Mouse (Mus musculus) retina, embryonic 14.5 days (tissue): ENCODE measurements around the gene Cxcl9.
A peak's percentile ranks its signal among the peaks of the same experiment; 100 is the strongest.

Experiments used
- DNase-seq: peaks from one replicate; pipeline ENCODE4 v3.0.0-alpha.2; 2015; ENCODE audit warnings: low spot score

Cxcl9 gene

DNA sequence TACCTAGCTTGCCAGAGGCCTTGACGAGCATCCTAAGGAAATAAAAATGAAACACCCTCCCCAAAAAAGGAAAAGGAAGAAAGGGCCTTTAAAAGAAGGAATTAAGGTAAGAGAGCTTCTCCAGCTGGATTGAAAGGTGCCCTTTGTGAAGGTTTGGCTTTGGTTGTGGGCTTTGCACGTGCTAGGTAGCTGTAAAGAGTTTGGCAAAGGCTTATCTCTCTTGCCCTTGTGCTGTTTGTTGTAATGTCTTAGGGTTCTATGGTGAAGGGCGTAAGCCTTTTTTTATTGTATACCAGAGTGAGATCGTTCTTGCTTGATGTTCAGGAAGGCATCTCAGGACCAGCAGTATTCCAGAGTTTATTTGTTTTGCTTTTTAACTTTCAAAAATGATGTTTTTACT lies 12.7 kb upstream of the Cxcl9 start:
- DNase-seq, result no peak

- no peak for DNase-seq
Observed at GRCm38 (mm10) chr5:92336743-92337142, 8.9 kb upstream of the Cxcl9 start.

DNA sequence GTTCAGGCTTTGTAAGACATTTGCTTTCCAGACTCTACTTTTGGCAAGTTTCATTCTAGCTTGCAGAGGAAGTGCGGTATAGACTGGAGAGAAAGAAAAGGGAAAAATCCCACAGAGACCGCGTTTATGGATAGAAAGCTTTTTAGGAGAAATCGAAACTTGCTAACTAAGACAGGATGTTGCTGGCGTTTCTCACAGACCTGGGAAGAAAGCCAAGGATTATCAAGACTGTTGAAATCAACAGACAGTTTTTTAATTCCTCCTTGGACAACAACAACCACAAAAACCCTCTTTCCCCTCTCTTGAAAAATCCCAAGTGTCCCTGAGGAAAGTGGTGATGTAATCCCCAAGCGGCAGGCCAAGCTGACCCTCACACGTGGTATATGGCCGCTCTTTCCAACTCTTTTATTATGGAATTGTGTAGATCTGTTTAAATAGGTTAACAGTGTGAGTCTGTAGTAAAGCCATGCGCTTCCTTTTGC lies 4.5 kb upstream of the Cxcl9 start:
- DNase-seq, result no peak

GRCm38 (mm10) chr5:92331635-92332338 lies 3.9 kb upstream of the Cxcl9 start, which contains the start of gene Art3:
Gene Art3, plus strand, starts transcription at chr5:92331827.
- DNase-seq, result no peak

DNA sequence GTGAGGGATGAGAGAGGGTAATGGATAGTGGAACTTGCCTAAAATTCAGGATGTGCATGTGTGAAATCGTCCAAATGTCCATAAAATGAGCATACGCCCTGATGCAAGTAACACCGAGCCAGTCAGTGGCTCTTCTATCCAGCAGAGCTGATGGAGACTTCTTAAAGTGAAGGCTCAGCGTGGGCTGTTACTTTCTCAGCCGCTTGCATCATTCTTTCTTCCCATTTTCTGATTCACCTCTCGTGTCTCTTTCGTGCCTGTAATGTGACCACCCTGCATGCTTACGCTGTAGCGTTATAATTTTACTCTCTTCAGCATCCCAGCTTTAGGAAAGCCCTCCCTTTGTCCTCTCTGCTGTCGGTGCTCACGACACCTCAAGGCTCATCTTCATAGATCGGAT lies 3.2 kb upstream of the Cxcl9 start:
- DNase-seq, result no peak

DNA sequence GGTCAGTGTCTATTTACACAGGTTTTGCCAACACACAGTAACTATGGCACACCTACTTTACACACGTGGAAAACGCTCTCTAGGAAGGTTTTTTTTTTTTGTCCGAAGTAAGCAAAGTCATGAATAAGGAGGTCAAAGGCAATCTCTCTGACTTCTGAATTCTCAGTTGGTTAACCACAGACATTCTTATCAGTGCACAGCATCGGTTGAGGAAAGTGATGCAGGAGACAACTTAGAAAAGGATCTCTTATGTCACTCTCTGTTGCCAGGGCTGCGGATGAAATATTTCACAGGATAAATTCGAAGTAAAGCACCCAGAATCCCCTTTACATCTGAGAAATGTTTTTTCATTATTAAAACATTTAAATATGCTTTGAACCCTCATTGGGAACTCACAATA lies 512 bp downstream of the Cxcl9 start:
- DNase-seq, result no peak

DNA sequence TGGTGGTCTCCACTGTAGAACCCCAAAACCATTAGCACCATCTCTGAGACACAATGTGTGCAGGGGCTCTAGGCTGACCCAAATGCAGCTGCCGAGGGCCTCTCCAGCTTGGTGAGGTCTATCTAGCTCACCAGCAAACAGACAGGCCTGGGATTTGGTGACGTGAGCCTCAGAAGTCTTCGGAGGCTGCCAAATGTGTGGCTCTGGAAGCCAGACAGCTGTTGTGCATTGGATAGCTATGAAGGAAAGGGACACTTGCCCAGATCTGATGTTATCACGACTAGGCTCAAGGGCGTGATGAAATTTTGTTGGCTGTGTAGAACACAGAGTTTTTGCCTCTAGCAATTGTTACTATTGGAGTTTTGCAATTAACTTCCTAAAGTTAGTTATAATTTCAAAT lies 4.6 kb downstream of the Cxcl9 start:
- no peak for DNase-seq

GRCm38 (mm10) chr5:92322612-92323011 lies 5.3 kb downstream of the Cxcl9 start:
- no peak for DNase-seq

DNA sequence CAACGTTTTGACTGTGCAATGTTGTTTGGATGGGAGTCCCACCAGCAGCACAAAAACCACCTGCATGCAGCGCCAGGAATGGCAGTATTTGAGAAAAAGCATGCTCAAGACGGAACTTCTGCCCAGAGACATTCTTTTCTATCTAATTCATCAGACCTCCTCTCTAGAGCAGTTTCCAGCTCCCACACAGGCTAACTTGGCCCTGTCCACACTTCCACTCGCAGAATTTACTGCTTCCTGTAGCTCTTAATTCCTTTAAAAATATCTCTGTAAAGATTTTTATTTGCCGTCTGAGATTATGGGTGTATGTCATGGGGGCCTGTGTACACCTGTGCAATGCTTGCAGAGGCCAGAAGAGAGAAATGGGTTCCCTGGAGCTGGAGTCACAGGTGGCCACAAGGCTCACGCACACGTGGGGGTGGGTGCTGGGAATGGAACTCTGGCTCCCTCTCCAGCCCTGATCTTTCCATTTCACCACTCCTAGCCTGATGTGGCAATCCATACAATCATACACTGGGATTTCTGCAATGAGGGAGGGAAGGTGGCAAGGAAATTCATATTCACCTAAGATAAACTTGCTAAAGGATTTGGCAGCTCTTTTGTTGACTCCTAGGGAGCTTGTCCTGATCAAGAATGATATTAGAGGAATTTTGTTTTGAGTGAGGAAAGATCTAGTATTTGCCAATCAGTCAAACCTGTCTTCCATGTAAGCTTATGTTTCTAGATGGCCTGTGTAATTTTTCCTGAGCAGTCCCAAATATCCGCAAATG lies 6.1 kb downstream of the Cxcl9 start:
- no peak for DNase-seq

DNA sequence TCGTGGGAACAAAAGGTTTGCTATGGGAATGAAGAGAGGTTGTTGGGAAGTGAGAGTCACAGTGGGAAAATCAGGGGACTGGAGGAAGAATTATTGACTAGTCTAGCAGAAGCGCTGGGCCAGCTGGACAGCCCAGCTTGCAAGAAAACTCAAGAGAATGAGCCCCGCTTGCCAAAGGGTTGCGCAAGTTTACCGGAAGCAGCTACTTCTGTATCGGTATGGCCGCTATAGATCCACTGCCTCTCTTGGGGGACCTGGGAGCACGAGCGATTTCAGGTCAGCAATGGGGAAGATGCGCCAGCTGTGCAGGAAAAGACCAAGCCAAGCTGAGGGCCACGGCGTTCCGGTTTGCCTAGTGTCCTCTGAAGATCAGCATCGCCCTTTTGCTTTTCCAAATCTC lies 9.3 kb downstream of the Cxcl9 start:
- DNase-seq, result no peak

DNA sequence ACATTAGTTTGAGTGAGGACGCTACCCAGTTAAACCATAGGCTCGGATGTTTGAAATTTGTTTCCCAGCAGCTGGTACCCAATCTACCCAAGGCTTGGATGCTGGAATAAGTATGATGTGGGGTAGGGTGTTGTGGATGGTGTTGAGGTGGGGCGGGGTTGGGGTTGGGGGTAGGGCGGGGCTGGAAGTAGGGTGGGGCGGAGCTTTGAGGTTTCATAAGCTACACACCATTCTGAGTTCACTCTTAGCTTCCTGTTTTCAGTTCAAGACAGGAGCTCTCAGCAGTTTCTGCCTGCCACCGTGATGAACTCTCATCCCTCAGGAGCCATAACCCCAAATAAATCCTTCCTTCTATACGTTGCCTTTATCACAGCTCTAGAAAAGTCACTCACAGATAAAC lies 9.8 kb downstream of the Cxcl9 start:
- DNase-seq, result no peak

GRCm38 (mm10) chr5:92313776-92314175 lies 14.1 kb downstream of the Cxcl9 start:
- DNase-seq, result no peak

- peak; percentile 92 for DNase-seq
Observed at GRCm38 (mm10) chr5:92312046-92312715, 15.7 kb downstream of the Cxcl9 start.

DNA sequence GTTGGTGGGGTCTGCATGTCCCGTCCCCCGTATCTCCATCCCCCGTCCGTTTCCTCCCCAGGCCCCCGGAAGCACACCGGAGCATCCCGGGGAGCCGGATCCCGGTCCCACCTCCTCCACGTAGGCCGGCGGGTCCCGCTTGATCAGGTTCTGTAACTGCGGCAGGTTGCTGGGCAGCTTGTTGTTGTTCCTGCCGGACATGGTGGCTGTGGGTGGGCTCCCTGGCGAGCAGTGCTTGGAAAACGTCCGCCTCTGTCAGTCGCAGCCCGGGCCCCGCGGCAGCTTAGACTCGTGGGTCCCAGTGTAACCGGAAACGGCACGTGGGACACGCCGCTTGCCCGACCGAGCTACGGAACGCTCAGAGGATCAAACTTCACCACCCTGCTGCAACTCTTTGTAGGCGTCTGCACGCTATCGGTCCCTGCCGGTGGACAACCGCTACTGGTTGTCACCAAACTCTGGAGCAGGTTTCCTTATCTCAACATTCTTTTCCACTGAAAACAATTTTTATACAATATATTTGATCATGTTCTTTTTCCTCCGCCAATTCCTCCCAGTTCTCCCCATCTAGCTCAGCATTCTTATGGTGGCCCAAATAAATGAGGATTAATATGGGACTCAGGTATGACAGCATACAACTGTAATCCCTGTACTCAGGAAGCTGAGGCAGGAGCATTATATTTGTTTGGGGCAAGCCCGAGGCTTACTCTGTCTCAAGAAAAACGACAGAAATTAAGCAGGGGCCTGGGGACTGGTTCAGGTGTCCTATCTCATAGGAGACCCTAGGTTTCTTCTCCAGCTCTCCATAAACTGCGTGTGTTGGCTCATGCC lies 18.0 kb downstream of the Cxcl9 start, which contains the start of gene Sdad1:
Gene Sdad1 (minus strand): TSS at position 799 of the 831 bp plus-strand sequence.
- peak; percentile 97 for DNase-seq

GRCm38 (mm10) chr5:92304291-92304690 lies 23.6 kb downstream of the Cxcl9 start:
- DNase-seq, result no peak

GRCm38 (mm10) chr5:92302149-92302840 lies 25.6 kb downstream of the Cxcl9 start:
- no peak for DNase-seq

DNA sequence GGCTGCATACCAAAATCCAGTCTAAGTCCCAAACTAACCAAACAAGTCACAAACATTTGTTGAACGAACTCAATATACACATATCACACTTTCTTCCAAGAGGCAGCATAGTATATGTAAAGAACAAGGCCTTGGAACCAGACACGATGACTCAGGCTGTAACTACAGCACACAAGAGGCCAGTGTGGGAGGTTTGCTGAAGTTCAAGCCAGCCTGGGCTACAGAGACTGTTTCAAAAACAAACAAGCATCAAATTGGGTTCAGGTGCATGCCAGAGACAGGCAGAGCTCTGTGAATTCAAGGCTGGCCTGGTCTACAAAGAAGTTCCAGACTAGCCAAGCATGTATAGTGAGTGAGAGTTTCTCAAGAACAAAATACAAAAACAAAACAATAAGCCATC lies 33.4 kb downstream of the Cxcl9 start:
- no peak for DNase-seq

GRCm38 (mm10) chr5:92291652-92292414 lies 36.0 kb downstream of the Cxcl9 start:
- no peak for DNase-seq

GRCm38 (mm10) chr5:92287840-92288239 lies 40.0 kb downstream of the Cxcl9 start:
- DNase-seq, result no peak

- DNase-seq, result no peak
Observed at GRCm38 (mm10) chr5:92283107-92283506, 44.8 kb downstream of the Cxcl9 start.
